Mouse (Mus musculus) liver, postnatal 0 days (tissue): ENCODE measurements at regions not wholly inside any gene's neighbourhood (a gene's known extent, or its start where the extent isn't known, plus 50 kb on each side); places are given as distances from the start of the nearest gene placed in this dataset.

Experiments
- CTCF ChIP-seq: sonication (generic); IDR thresholded peaks from 2 replicates; pipeline ENCODE4 v1.5.1; 2016; ENCODE audit warnings: antibody characterized with exemption, low read depth
- EP300 ChIP-seq: IDR thresholded peaks from 2 replicates; pipeline ENCODE4 v1.6.1; 2016; ENCODE audit warnings: antibody characterized with exemption, low read depth, mild to moderate bottlenecking

GRCm38 (mm10) chr19:54583574-54583973, 539.6 kb downstream of the Adra2a start:
- TF ChIP-seq CTCF (no peak), EP300 (no peak)
